Mouse (Mus musculus) liver, embryonic 14.5 days (tissue): ENCODE measurements around the gene Tle2.

Experiments
- CTCF ChIP-seq: IDR thresholded peaks from 2 replicates; pipeline ENCODE4 v1.5.1; 2016; ENCODE audit warnings: antibody characterized with exemption, low read depth, control low read depth
- EP300 ChIP-seq: IDR thresholded peaks from 2 replicates; pipeline ENCODE4 v1.6.1; 2016; ENCODE audit warnings: antibody characterized with exemption, low read depth

GRCm38 (mm10) chr10:81588739-81589138 is 14.4 kb downstream of the Tle2 start:
- TF ChIP-seq CTCF (no peak), EP300 (no peak)
